Mouse (Mus musculus) midbrain, embryonic 13.5 days (tissue): ENCODE results near the gene 9130019O22Rik. TPM values are rescaled to one million over a fixed set of nuclear protein-coding genes. Genes with fewer than 3 reads are reported as not detected.
"Not testable (repeated sequence)": the region's sequence is repeated elsewhere in the genome, so short reads cannot be mapped to it uniquely, and the experiment has no call there.

Experiments
- ATAC-seq: fragments of 200-750 bp; cut with Nextera tagmentation; 2 replicates; pipeline ENCODE4 v1.8.0; 2017; ENCODE audit warnings: mild to moderate bottlenecking, moderate TSS enrichment, moderate library complexity
- H3K27ac ChIP-seq: fragments of 300-500 bp; sonication (generic); 2 replicates; pipeline ENCODE4 v1.5.1; 2015; ENCODE audit warnings: inconsistent platforms, mild to moderate bottlenecking, moderate library complexity
- H3K27me3 ChIP-seq: fragments of 300-500 bp; sonication (generic); 2 replicates; pipeline ENCODE4 v1.6.1; 2015; ENCODE audit warnings: mild to moderate bottlenecking, inconsistent platforms
- H3K36me3 ChIP-seq: fragments of 300-500 bp; sonication (generic); 2 replicates; pipeline ENCODE4 v1.6.1; 2015; ENCODE audit warnings: mild to moderate bottlenecking, inconsistent platforms
- H3K4me1 ChIP-seq: fragments of 300-500 bp; sonication (generic); replicated peaks from 2 replicates; pipeline ENCODE4 v1.6.1; 2015; ENCODE audit warnings: inconsistent platforms
- H3K4me2 ChIP-seq: fragments of 300-500 bp; sonication (generic); replicated peaks from 2 replicates; pipeline ENCODE4 v1.6.1; 2015; ENCODE audit warnings: moderate library complexity, mild to moderate bottlenecking, inconsistent platforms
- H3K4me3 ChIP-seq: fragments of 300-500 bp; sonication (generic); replicated peaks from 2 replicates; pipeline ENCODE4 v1.5.1; 2015; ENCODE audit warnings: mild to moderate bottlenecking, inconsistent platforms
- H3K9ac ChIP-seq: fragments of 300-500 bp; sonication (generic); replicated peaks from 2 replicates; pipeline ENCODE4 v1.6.1; 2015; ENCODE audit warnings: mild to moderate bottlenecking, inconsistent platforms
- H3K9me3 ChIP-seq: fragments of 300-500 bp; sonication (generic); 2 replicates; pipeline ENCODE4 v1.6.1; 2016; ENCODE audit warnings: mild to moderate bottlenecking, inconsistent platforms
- WGBS: fragments of 180-500 bp; shearing (Covaris S2); methylation state at CpG from one replicate; pipeline ENCODE4 v1.1.7; 2015; 5-methylcytosine and 5-hydroxymethylcytosine counted together
- polyA plus RNA-seq: library from polyadenylated mRNA; unstranded; fragments of >200 nt; fragmentation: Nextera tagmentation; extraction: Ambion mirVana; gene quantifications from 2 replicates; pipeline ENCODE4 v1.2.1, GENCODE M21; 2015

Gene 9130019O22Rik
- 5.7 and 6.2 TPM in 2 replicates for polyA plus RNA-seq

- Histone ChIP-seq H3K36me3 (peaks cover 34% of the 10 kb centered on the region), H3K27ac (no peak within 1 kb of the TSS), H3K27me3 (no peaks in the 10 kb centered on the region), H3K4me2 (peak within 1 kb of the TSS; percentile 72), H3K9ac (peak within 1 kb of the TSS; percentile 83), H3K4me3 (peak within 1 kb of the TSS; percentile 63), H3K4me1 (peaks cover 7% of the 10 kb centered on the region), H3K9me3 (peaks cover 3% of the 10 kb centered on the region; the same call in 1 of the 2 replicates)
- peak; percentile 88 for ATAC-seq
- 20% methylated on average over 38 of the region's 38 CpGs for WGBS
Measured at GRCm38 (mm10) chr7:127386641-127387392, at the start of gene 9130019O22Rik. 9130019O22Rik (minus strand) TSS chr7:127387166.

GRCm38 (mm10) chr7:127435206-127435605 is 48.2 kb upstream of the 9130019O22Rik start:
- 91% methylated on average over 4 of the region's 4 CpGs for WGBS

GRCm38 (mm10) chr7:127426354-127426753 is 39.4 kb upstream of the 9130019O22Rik start:
- Histone ChIP-seq H3K36me3 (no peaks in the 10 kb centered on the region), H3K4me2 (no peak overlapping the region), H3K4me3 (no peak overlapping the region), H3K9me3 (no peaks in the 10 kb centered on the region), H3K27ac (no peak overlapping the region), H3K4me1 (peaks cover 7% of the 10 kb centered on the region), H3K9ac (no peak overlapping the region), H3K27me3 (peaks cover 12% of the 10 kb centered on the region)
- WGBS, result 76% methylated on average over 3 of the region's 3 CpGs
- ATAC-seq, result no peak

More at GRCm38 (mm10) chr7:127435206-127435605, 48.2 kb upstream of the 9130019O22Rik start:
- H3K4me3 ChIP-seq, result no peak overlapping the region
- no peaks in the 10 kb centered on the region for H3K4me1 ChIP-seq
- H3K27me3 ChIP-seq, result no peaks in the 10 kb centered on the region
- H3K27ac ChIP-seq, result no peak overlapping the region
- no peak overlapping the region for H3K4me2 ChIP-seq
- no peak for ATAC-seq
- no peak overlapping the region for H3K9ac ChIP-seq
- peaks cover 9% of the 10 kb centered on the region; the same call in 1 of the 2 replicates for H3K9me3 ChIP-seq
- H3K36me3 ChIP-seq, result no peaks in the 10 kb centered on the region

GRCm38 (mm10) chr7:127425911-127426310 is 38.9 kb upstream of the 9130019O22Rik start:
- H3K4me2 ChIP-seq, result no peak overlapping the region
- H3K27ac ChIP-seq, result no peak overlapping the region
- H3K4me3 ChIP-seq, result no peak overlapping the region
- 90% methylated on average over 2 of the region's 2 CpGs for WGBS
- no peaks in the 10 kb centered on the region for H3K36me3 ChIP-seq
- H3K9ac ChIP-seq, result no peak overlapping the region
- no peak for ATAC-seq
- no peaks in the 10 kb centered on the region for H3K9me3 ChIP-seq
- H3K27me3 ChIP-seq, result peaks cover 12% of the 10 kb centered on the region
- peaks cover 12% of the 10 kb centered on the region for H3K4me1 ChIP-seq

- H3K36me3 ChIP-seq, result no peaks in the 10 kb centered on the region
- H3K9ac ChIP-seq, result no peak overlapping the region
- no peak for ATAC-seq
- no peak overlapping the region for H3K27ac ChIP-seq
- peaks cover 12% of the 10 kb centered on the region for H3K27me3 ChIP-seq
- 81% methylated on average over 3 of the region's 3 CpGs for WGBS
- H3K9me3 ChIP-seq, result no peaks in the 10 kb centered on the region
- no peak overlapping the region for H3K4me2 ChIP-seq
- H3K4me3 ChIP-seq, result no peak overlapping the region
- H3K4me1 ChIP-seq, result peaks cover 15% of the 10 kb centered on the region
Measured at GRCm38 (mm10) chr7:127425291-127425690, 38.3 kb upstream of the 9130019O22Rik start.

- 2% methylated on average over 15 of the region's 15 CpGs for WGBS
- no peaks in the 10 kb centered on the region for H3K9me3 ChIP-seq
- H3K4me3 ChIP-seq, result peak overlapping the region; percentile 83
- H3K36me3 ChIP-seq, result peaks cover 21% of the 10 kb centered on the region
- peak overlapping the region; percentile 97 for H3K4me2 ChIP-seq
- ATAC-seq, result peak; percentile 77
- H3K27ac ChIP-seq, result peak overlapping the region; percentile 71; the same call in 1 of the 2 replicates
- H3K4me1 ChIP-seq, result peaks cover 15% of the 10 kb centered on the region
- peaks cover 12% of the 10 kb centered on the region for H3K27me3 ChIP-seq
- H3K9ac ChIP-seq, result peak overlapping the region; percentile 94; the same call in 1 of the 2 replicates
Measured at GRCm38 (mm10) chr7:127422247-127422646, 35.3 kb upstream of the 9130019O22Rik start.

GRCm38 (mm10) chr7:127421388-127422191 is 34.6 kb upstream of the 9130019O22Rik start, which contains the start of gene Zfp688:
Zfp688 (minus strand) TSS chr7:127422068.
- Histone ChIP-seq H3K4me2 (peak within 1 kb of the TSS; percentile 97), H3K4me3 (peak within 1 kb of the TSS; percentile 83), H3K4me1 (peaks cover 15% of the 10 kb centered on the region), H3K9ac (peak within 1 kb of the TSS; percentile 94), H3K9me3 (no peaks in the 10 kb centered on the region), H3K36me3 (peaks cover 21% of the 10 kb centered on the region), H3K27ac (peak within 1 kb of the TSS; percentile 71), H3K27me3 (peaks cover 12% of the 10 kb centered on the region)
- WGBS, result under 1% methylated on average over 47 of the region's 48 CpGs
- ATAC-seq, result peak; percentile 97

- WGBS, result 76% methylated on average over 2 of the region's 2 CpGs
- Histone ChIP-seq H3K4me3 (no peak overlapping the region), H3K9ac (no peak overlapping the region), H3K9me3 (no peaks in the 10 kb centered on the region), H3K27me3 (peaks cover 4% of the 10 kb centered on the region; the same call in 1 of the 2 replicates), H3K27ac (no peak overlapping the region), H3K4me2 (no peak overlapping the region), H3K4me1 (no peaks in the 10 kb centered on the region), H3K36me3 (0 out of 2 replicates have a peak, but pooled peaks cover 5% of the 10 kb centered on the region)
- ATAC-seq, result no peak
Measured at GRCm38 (mm10) chr7:127411418-127411817, 24.5 kb upstream of the 9130019O22Rik start.

- peak within 1 kb of the TSS; percentile 59 for H3K4me3 ChIP-seq
- H3K4me1 ChIP-seq, H3K36me3 ChIP-seq, H3K9me3 ChIP-seq, H3K27me3 ChIP-seq: not testable (repeated sequence)
- WGBS, result 7% methylated on average over 40 of the region's 40 CpGs
- peak within 1 kb of the TSS; percentile 80 for H3K27ac ChIP-seq
- peak within 1 kb of the TSS; percentile 82 for H3K9ac ChIP-seq
- H3K4me2 ChIP-seq, result peak within 1 kb of the TSS; percentile 90
- ATAC-seq, result peak; percentile 93
Measured at GRCm38 (mm10) chr7:127406002-127406987, 19.3 kb upstream of the 9130019O22Rik start, which contains the start of gene Zfp764. Zfp764 (minus strand) TSS chr7:127406822.

- not testable (repeated sequence) for H3K4me1 ChIP-seq, H3K9ac ChIP-seq, H3K27me3 ChIP-seq, H3K4me3 ChIP-seq, H3K36me3 ChIP-seq, H3K27ac ChIP-seq, H3K4me2 ChIP-seq, H3K9me3 ChIP-seq, ATAC-seq
- 98% methylated on average over 6 of the region's 6 CpGs for WGBS
Measured at GRCm38 (mm10) chr7:127404101-127404500, 17.1 kb upstream of the 9130019O22Rik start.

- WGBS, result 48% methylated on average over 2 of the region's 2 CpGs
- no peak for ATAC-seq
Measured at GRCm38 (mm10) chr7:127402980-127403379, 16.0 kb upstream of the 9130019O22Rik start.

More at GRCm38 (mm10) chr7:127402980-127403379, 16.0 kb upstream of the 9130019O22Rik start:
- no peaks in the 10 kb centered on the region; the same call in 1 of the 2 replicates for H3K36me3 ChIP-seq
- H3K27me3 ChIP-seq, result peaks cover 6% of the 10 kb centered on the region; the same call in 1 of the 2 replicates
- no peak overlapping the region for H3K27ac ChIP-seq
- no peaks in the 10 kb centered on the region for H3K9me3 ChIP-seq
- peaks cover 7% of the 10 kb centered on the region; the same call in 1 of the 2 replicates for H3K4me1 ChIP-seq
- H3K9ac ChIP-seq, result no peak overlapping the region
- no peak overlapping the region for H3K4me2 ChIP-seq
- H3K4me3 ChIP-seq, result no peak overlapping the region
